Mouse (Mus musculus) limb, embryonic 14.5 days (tissue): ENCODE data around the gene Steap3. TPM values are rescaled to one million over a fixed set of nuclear protein-coding genes. Genes with fewer than 3 reads are reported as not detected.

Experiments used
- ATAC-seq: fragments of 200-750 bp; cut with Nextera tagmentation; 2 replicates; pipeline ENCODE4 v1.8.0; 2017; ENCODE audit warnings: low read depth, moderate number of reproducible peaks, moderate TSS enrichment; ENCODE audit not compliant: low FRiP score
- DNase-seq: peaks from one replicate; pipeline ENCODE4 v3.0.0-alpha.2; 2015; ENCODE audit warnings: low spot score
- H3K27ac ChIP-seq: fragments of 300-500 bp; sonication (generic); replicated peaks from 2 replicates; pipeline ENCODE4 v1.5.1; 2014; ENCODE audit warnings: low read depth, mild to moderate bottlenecking, low read length, moderate library complexity, mixed read lengths
- H3K27me3 ChIP-seq: fragments of 300-500 bp; sonication (generic); 2 replicates; pipeline ENCODE4 v1.6.1; 2014; ENCODE audit warnings: low read length, mixed read lengths; ENCODE audit not compliant: control insufficient read depth, insufficient read depth
- H3K36me3 ChIP-seq: fragments of 300-500 bp; sonication (generic); 2 replicates; pipeline ENCODE4 v1.6.1; 2014; ENCODE audit warnings: mild to moderate bottlenecking, low read length, moderate library complexity, mixed read lengths; ENCODE audit not compliant: control insufficient read depth, insufficient read depth
- H3K4me1 ChIP-seq: fragments of 300-500 bp; sonication (generic); 2 replicates; pipeline ENCODE4 v1.6.1; 2014; ENCODE audit warnings: antibody characterized with exemption, low read length, mixed read lengths; ENCODE audit not compliant: control insufficient read depth, insufficient read depth
- H3K4me2 ChIP-seq: fragments of 300-500 bp; sonication (generic); replicated peaks from 2 replicates; pipeline ENCODE4 v1.6.1; 2014; ENCODE audit warnings: low read depth, mild to moderate bottlenecking, low read length, moderate library complexity; ENCODE audit not compliant: severe bottlenecking
- H3K4me3 ChIP-seq: fragments of 300-500 bp; sonication (generic); replicated peaks from 2 replicates; pipeline ENCODE4 v1.5.1; 2014; ENCODE audit warnings: low read length
- H3K9ac ChIP-seq: fragments of 300-500 bp; sonication (generic); 2 replicates; pipeline ENCODE4 v1.6.1; 2014; ENCODE audit warnings: mild to moderate bottlenecking, low read depth, low read length, moderate library complexity; ENCODE audit not compliant: severe bottlenecking
- H3K9me3 ChIP-seq: fragments of 300-500 bp; sonication (generic); 2 replicates; pipeline ENCODE4 v1.6.1; 2016; ENCODE audit warnings: low read length; ENCODE audit not compliant: control insufficient read depth
- POLR2A ChIP-seq: fragments of 200-500 bp; IDR thresholded peaks from 2 replicates; pipeline ENCODE4 v1.8.0; 2012; ENCODE audit warnings: inconsistent platforms, mild to moderate bottlenecking, moderate library complexity, borderline replicate concordance; ENCODE audit not compliant: insufficient read depth, insufficient read length; ENCODE audit errors: extremely low read depth
- WGBS: fragments of 180-500 bp; shearing (Covaris S2); extraction: QIAGEN DNeasy Blood & Tissue Kit; methylation state at CpG from one replicate; pipeline ENCODE4 v1.1.7; 2014; 5-methylcytosine and 5-hydroxymethylcytosine counted together
- polyA plus RNA-seq, 2 experiments: library from polyadenylated mRNA; depleted of rRNA in 1 of 2; stranded (reverse) in 1 of 2; unstranded in 1 of 2; fragments of >200 nt; fragmentation: Nextera tagmentation in 1 of 2; extraction: Ambion mirVana in 1 of 2; gene quantifications; 2 replicates each; pipeline versions ENCODE4 v1.2.1 to v1.2.3; 2012 to 2014

Steap3 gene
- polyA plus RNA-seq, 2 experiments = 8.1 to 9.1 TPM

DNA sequence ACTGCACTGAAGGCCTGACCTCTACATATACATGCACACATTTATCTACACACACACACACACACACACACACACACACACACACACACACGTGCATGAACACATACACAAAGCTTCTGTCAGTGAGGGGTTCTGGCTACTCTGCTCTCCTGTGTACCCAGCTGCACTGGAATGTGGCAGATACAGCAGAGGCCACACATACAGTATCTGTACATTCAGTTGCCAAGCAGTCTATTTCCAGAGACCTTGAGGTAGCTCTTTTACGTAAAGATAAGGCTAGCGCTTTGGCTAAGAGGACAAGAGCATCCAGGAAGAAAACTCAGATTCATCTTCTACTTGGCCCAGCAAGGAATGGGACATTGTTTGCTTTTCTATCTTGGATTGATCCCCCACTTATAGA lies 4.9 kb downstream of the Steap3 start:
- Histone ChIP-seq H3K4me3 (no peak overlapping the region), H3K27ac (no peak overlapping the region), H3K4me1 (peaks cover 12% of the 10 kb centered on the region; the same call in 1 of the 2 replicates), H3K36me3 (no peaks in the 10 kb centered on the region), H3K4me2 (no peak overlapping the region), H3K9me3 (no peaks in the 10 kb centered on the region), H3K27me3 (no peaks in the 10 kb centered on the region), H3K9ac (no peak overlapping the region)
- DNase-seq (no peak), ATAC-seq (no peak)
- TF ChIP-seq POLR2A = no peak
- whole genome bisulfite sequencing = 89% methylated on average over 3 of the region's 3 CpGs

DNA sequence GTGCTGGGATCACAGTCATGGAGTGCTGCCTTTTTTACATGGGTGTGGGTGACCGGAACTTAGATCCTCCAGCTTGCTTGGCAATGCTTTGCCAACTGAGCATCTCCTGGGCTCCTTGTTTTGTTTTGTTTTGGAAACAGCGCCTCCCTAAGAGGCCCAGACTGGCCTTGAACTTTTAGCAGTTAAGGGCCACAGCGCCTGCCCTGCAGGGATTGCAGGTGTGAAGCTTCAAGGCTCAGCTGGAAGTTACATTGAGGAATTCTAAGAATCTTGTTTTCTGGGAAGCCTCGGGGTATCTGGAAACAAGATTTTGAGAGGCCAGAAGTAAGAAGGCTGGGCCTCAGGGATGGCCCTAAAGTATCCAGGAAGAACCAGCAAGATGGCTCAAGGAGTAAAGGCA lies 6.0 kb downstream of the Steap3 start:
- Histone ChIP-seq H3K27me3 (no peaks in the 10 kb centered on the region), H3K4me3 (no peak overlapping the region), H3K9ac (no peak overlapping the region), H3K36me3 (no peaks in the 10 kb centered on the region), H3K4me1 (peaks cover 16% of the 10 kb centered on the region; the same call in 1 of the 2 replicates), H3K4me2 (no peak overlapping the region), H3K27ac (no peak overlapping the region), H3K9me3 (no peaks in the 10 kb centered on the region)
- no peak for DNase-seq
- no peak for TF ChIP-seq POLR2A
- WGBS = 37% methylated on average over 4 of the region's 4 CpGs
- no peak for ATAC-seq

DNA sequence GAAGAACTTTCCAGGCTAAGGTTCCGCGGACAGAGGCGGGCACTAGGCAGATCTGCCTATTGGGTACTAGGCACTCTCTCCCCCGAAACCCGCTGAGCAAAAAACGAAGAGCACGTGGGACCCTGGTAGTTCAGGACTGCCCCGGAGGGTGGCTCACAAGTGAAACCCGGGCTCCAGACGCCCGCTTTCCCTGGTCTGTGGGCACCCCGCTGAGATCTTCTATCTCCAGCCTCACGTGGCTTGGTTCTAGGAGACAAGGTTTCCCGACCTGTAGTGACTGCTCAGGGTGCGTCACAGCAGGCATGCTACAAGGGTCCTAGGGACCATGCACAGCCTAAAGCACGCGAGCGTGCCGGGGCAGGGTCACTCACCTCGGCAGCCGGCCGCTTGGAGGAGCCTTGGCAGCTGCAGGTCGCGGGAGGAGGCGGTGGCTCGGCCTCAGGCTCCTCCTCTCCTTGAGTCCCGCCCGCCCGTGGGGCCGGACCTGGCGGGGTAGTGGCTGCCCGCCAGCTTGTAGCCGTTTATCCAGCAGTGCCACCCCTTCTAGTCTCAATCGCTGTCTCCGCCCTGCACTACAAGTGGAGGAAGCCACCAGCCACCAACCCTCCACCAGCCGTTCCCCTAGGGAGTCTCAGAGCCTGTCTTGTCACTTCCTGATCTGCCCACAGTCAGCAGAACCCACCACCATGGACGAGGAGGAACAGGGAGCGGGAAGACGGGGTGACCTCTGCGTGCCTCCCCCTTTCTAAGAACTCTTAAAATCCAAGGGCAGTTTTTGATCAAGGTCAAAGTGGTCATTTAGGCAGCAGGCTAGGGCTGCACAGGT lies 7.4 kb downstream of the Steap3 start:
- TF ChIP-seq POLR2A = no peak
- peaks cover 16% of the 10 kb centered on the region; the same call in 1 of the 2 replicates for H3K4me1 ChIP-seq
- H3K4me3 ChIP-seq = peak overlapping the region; percentile 52
- peak; percentile 78 for ATAC-seq
- DNase-seq = peak; percentile 73
- peak overlapping the region; percentile 52 for H3K9ac ChIP-seq
- H3K36me3 ChIP-seq = no peaks in the 10 kb centered on the region
- no peaks in the 10 kb centered on the region for H3K9me3 ChIP-seq
- 3% methylated on average over 37 of the region's 40 CpGs for WGBS
- H3K4me2 ChIP-seq = peak overlapping the region; percentile 82
- H3K27me3 ChIP-seq = no peaks in the 10 kb centered on the region
- H3K27ac ChIP-seq = no peak overlapping the region

DNA sequence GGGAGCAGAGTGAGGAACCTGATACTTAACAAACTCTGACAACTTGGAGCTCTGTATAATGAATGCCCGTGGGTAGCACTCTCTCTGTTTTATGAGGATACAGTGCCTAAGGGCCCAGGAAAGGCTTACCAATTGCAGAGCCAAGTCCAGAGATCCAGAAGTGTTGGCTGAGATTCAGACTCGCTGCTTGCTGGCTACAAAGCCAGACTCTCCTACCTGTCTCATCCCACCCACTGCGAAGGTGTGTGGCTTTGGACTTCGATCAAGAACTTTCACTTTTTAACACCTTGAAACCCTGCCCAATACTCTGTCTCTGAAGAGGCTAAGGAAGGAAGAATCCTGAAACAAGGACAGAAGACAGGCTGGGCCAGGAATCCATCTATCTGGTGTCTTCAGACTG lies 9.3 kb downstream of the Steap3 start:
- no peak overlapping the region for H3K4me2 ChIP-seq
- no peaks in the 10 kb centered on the region for H3K9me3 ChIP-seq
- H3K4me3 ChIP-seq = no peak overlapping the region
- ATAC-seq (no peak), DNase-seq (no peak)
- no peak overlapping the region for H3K9ac ChIP-seq
- peaks cover 27% of the 10 kb centered on the region for H3K4me1 ChIP-seq
- no peak overlapping the region for H3K27ac ChIP-seq
- no peak for TF ChIP-seq POLR2A
- H3K36me3 ChIP-seq = no peaks in the 10 kb centered on the region
- WGBS = 44% methylated on average over 4 of the region's 4 CpGs
- no peaks in the 10 kb centered on the region for H3K27me3 ChIP-seq

DNA sequence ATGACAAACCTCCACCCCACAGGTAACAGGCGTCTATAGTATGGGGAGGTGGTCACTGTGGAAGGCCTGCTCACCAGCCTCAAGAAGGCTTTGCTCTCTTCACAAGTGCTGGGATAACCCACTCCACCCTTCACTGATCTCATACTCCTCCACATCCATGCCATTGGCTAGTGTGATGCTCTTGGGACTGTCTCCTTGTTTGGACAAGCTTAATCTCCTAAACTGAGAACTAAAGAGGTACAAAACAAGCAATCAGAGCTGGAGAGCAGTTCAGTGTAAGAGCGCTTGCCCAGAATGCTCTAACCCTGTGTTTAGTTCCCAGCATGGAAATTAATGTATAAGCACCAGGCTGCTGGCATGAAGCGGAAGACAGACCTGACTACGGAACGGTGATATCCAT lies 11.3 kb downstream of the Steap3 start:
- Histone ChIP-seq H3K9me3 (no peaks in the 10 kb centered on the region), H3K9ac (no peak overlapping the region), H3K4me2 (no peak overlapping the region), H3K4me1 (peaks cover 32% of the 10 kb centered on the region), H3K36me3 (no peaks in the 10 kb centered on the region), H3K27me3 (no peaks in the 10 kb centered on the region), H3K4me3 (no peak overlapping the region), H3K27ac (no peak overlapping the region)
- ATAC-seq (no peak), DNase-seq (no peak)
- WGBS = 94% methylated on average over 5 of the region's 5 CpGs
- no peak for TF ChIP-seq POLR2A
